Mouse (Mus musculus): Measurements from ENCODE around the gene Lman2.

The Lman2 gene

DNA sequence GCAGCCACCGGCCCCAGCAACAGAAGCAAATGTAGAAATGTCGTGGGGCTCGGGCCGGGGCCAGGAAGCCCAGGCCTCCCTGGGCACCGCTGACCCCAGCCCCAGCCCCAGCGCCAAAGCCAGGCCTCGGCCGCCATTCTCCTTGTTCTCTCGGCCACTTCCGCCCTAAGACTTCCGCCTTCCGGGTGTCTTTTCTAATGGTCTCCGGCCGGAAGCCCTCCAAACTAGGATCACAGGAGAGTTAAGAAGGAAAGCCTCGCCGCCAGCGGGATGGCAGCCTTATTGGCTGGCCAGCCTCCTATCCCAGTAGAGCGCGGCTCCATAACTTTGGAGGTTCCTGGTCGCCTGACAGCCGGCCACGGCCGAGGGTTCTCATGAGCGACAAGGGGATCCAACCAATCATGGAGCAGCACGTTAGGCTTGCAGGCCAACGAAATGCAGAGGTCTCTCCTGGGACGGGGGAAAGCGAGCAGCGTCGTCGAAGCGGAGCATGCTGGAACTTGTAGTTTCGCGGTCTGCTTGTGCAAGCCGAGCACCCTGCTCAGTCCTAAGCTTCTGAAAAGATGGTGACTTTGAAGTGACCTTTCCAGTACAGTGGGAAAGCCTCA lies at the start of gene Lman2:
TSS of gene Lman2 (minus strand) at position 331 of the 608 bp plus-strand sequence.
- DNase-seq (ENCODE audit: low spot score in 2 of 2) = peak; percentile 95 to 98

DNA sequence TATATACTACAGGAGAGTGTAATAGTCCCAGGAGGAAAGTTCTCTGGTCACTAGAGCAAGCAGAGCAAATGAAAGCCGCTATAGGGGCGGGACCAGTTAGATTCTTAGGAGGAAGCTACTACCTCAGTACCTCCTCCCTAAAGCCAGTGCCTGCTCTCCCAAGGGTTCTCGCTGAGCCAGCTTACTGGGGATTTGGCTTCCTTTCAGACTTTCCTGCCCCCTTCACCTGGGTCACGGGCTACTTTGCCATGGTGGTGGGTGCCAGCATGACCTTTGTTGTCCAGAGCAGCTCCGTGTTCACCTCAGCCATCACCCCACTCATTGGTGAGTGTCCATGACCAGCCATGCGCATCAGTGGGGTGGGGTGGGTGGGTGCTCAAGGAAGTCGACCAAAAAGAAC lies 49.2 kb upstream of the Lman2 start:
- DNase-seq (ENCODE audit: low spot score in 2 of 2) = no peak

DNA sequence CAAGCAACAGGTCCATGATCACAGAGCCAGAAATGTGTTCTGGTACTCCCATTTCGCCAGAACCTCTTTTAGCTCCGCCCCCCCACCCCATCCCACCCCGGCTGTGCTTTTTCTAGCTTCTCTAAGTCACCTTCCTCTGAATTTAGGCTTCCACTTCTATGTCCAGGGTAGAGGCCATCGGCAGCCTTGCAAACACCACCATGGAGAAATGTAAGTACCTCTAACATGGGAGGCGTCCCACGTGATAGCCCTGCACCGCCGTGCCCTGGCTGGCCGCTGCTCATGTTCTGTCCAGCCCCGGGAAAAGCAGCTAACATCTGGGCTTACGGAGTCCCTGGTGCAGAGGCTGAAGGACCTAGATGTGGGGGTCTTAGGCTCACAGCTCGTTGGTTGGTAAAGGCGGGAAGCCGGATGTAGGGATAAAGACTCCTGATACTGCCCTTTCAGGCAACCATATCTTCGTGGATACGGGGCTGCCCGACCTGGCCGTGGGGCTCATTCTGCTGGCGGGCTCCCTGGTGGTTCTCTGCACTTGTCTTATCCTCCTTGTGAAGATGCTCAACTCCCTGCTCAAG lies 46.0 kb upstream of the Lman2 start:
- DNase-seq (ENCODE audit: low spot score in 2 of 2) = no peak

DNA sequence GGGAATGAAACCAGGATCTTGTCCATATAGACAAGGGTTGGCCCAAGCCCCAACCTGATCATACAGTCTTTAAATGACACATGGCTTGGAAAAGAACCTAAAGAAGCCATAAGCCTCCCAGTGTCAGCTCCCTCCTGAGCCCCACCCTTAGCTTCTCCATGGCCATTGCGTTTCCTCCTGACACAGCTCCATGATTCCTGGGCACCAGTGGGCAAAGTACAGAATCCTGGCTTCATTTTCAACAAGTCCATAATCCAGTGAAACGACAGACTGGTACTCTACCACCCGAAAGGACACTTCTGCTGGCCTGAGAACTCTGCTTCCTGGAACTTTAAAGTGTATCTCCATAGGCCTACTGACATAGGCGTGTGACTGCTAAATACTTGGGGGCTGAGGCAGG lies 44.8 kb upstream of the Lman2 start:
- no peak for DNase-seq (ENCODE audit: low spot score in 2 of 2)

- DNase-seq (ENCODE audit: low spot score in 2 of 2) = no peak
Observed at GRCm38 (mm10) chr13:55405783-55406390, 43.3 kb upstream of the Lman2 start.

DNA sequence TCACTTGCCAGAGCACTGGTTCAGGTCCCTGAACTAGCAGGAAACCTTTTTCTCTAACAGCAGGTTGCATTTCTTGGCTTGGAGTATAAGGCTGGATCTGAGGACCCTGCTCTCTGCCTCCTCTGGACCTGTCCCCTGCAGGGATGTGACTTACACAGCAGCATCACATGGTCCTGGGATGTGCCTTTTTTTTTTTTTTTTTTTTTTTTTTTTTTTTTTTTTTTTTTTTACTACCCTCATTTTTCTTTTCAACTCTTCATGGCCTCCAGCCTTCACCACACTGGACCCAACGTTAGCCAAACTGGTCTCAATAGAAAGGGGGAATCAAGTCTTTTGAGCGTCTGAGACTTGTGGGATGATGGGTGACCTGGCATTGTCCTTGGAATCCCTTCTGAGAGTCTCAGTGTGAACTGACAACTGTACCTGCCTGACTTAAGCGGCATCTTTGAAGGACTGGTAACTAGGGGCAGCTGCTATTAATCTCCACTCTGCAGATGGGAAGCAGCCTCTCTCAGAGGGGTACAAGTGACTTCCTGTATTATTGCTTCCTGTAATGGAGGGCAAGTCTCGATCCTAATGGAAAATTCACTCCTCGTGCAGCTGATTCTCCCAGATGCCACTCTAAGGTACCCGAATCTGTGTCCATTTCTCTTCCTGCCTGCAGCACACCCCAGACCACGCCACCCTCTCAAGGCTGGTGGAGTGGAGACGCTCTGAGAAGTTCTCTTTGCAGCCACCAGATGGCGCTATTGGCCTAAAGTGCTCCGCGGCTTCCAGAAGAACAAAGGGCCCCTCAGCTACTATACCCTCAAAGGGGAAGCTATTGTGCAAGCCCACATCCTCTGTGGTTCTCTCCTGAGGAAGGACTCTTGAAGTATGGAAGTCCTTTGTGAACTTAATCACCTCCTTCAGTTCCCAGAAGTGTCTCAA lies 42.5 kb upstream of the Lman2 start:
- peak; percentile 63 to 81 for DNase-seq (ENCODE audit: low spot score in 2 of 2)

GRCm38 (mm10) chr13:55403935-55404852 lies 41.6 kb upstream of the Lman2 start:
- no peak for DNase-seq (ENCODE audit: low spot score in 2 of 2)

DNA sequence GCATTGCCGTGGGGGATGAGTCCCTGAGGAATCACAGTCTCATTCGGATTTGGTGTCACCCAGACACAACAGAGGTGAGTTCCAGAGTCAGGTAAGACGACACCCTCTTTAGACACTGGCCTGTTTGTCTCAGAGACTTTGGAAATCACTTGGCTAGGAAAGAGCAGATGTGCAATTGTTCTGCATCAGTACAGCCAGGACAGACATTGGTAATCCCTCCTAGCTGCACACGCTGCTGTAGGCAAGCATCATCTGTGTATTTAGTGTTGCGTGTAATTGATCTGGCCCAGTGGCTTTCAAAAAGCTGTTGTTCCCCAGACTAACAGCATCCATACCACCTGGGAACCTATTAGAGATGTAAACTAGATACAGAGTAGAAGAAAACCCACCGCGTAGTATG lies 40.7 kb upstream of the Lman2 start:
- DNase-seq (ENCODE audit: low spot score in 2 of 2) = no peak

DNA sequence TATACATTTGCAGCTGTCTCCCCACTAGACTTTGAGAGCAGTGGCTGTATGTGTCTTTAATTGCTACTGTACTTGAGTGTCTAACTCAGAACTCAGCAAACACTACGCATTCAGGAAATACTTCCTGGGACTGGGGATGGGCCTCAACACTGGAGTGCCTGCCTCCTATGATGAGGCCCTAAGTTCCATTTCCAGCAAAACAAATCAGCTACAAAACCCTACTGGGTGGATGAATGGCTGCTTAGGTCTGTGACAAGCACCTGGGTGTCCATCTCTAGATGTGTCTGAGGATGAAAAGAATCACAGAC lies 37.4 kb upstream of the Lman2 start:
- DNase-seq (ENCODE audit: low spot score in 2 of 2) = no peak

DNA sequence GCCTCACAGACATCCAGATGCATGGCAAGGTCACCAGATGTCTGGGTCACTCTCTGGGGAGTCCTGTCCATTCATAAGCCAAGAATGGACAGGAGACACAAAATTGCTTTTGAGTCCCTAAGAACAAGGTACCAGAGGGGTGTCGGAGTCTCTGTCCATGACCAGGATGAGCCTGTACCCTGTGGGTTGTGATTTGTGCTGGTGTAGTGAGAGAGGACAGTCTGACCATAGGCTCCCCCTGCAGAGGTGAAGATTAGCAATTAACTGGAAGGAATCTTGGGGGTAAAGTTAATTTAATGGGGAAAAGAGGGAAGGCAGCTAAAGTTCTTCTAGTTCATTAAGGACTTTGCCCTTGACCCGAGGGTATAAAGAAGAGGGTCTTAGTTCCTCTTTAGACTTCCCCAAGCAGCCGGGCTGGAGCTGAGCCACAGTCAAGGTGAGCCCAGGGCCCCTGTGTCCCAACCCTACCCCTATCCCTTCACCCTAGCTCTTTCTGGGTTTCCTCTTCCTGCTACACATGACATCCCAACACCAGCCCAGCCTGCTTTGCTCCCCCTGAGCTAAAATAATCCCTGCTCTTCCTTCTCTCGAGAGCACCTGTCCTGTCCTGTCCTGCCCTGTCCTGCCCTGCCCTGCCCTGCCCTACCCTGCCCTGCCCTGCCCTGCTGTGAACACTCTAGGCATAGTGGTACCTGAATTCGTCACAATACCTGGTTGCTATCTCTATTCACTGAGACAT lies 36.9 kb upstream of the Lman2 start:
- no peak for DNase-seq (ENCODE audit: low spot score in 2 of 2)

DNA sequence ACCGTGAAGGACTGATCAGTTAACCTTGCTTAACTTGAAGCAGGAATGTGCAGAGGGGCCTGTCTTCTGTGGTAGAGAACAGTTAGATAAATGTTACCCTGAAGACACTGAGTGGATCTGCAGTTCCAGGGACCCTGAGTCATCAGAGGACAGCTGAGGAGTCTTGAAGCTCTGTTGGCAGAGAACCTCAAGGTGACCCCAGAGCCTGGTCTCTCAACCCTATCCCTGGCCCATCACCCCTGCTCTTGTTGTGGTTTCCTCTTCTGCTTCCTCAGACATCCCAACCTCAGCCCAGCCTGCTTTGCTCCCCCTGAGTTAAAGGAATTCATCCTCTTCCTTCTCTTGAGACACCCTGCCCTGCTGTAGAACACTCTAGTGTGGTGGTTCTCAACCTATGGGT lies 35.5 kb upstream of the Lman2 start, which contains the start of gene Slc34a1:
TSS of gene Slc34a1 (plus strand) at position 100 of the 400 bp plus-strand sequence.
- DNase-seq (ENCODE audit: low spot score in 2 of 2) = no peak

DNA sequence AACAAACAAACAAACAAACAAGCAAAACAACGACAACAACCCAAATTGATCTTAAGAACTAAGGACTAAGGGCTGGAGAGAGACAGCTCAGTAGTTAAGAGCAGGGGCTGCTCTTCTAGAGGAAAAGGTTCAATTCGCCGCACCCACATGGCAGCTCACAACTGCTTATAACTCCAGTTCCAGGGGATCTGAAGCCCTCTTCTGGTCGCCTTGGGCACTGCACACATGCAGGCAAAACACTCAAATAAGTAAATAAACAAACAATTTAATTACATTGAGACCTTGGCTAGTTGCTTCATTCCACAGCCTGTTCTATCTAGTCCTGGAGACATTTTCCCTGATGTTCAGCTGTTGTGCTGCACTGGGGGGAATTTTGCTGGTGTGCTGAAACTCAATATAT lies 30.4 kb upstream of the Lman2 start:
- no peak for DNase-seq (ENCODE audit: low spot score in 2 of 2)

DNA sequence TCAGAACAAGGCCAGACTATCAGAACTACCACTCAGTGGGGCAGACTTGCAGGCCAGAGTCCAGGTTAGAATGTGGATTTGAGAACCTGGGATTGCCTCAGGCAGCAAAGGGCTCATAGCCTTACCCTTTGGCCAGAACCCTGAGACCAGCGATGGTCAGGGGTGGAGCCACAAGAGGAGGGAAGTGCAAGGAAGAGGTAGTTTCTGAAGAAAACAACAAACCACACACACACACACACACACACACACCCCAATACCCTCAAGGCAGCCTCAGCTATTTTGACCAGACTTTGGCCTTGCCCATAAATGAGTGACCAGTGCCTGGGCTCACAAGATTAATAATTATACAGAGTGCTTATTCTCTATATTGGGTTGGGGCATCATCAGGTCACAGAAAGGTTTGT lies 29.0 kb upstream of the Lman2 start:
- DNase-seq (ENCODE audit: low spot score in 2 of 2) = no peak

DNA sequence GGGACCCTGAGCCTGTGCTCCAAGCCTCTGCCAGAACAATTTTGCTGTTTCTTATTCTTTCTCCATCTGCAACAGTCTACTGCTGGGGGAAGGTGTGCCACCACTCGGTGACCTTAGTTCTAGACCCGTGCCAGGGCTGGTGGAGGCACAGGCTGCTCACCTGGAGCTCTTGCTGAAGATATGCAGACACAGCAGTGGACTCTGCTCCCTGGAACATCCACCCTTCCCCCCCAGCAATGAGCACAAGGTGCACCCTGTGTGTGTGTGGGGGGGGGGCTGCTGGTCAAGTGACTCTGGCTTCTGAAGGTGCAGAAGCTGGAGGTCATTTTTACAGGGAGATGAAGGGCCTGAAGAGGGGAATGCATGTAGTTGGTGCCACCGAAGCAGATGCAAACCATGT lies 28.1 kb upstream of the Lman2 start:
- DNase-seq (ENCODE audit: low spot score in 2 of 2) = no peak

DNA sequence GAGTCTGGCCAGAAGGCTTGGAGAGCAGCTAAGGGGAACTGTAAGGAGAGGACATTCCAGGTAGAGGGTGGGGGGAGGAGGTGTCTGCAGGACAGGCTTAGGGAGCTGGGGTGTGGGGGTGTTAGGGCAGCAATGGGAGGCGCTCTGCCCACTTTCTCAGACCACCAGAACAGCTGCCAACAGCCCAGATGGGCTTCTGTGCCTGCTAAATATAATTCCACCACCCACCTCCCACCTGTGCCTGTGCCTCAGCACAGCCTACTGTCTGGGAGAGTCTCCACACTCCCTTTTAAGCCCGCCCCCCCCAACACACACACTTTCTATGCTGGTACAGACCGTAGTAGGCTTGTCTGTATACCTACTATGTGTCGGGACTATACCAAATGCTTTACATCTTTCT lies 19.2 kb upstream of the Lman2 start:
- no peak for DNase-seq (ENCODE audit: low spot score in 2 of 2)

DNA sequence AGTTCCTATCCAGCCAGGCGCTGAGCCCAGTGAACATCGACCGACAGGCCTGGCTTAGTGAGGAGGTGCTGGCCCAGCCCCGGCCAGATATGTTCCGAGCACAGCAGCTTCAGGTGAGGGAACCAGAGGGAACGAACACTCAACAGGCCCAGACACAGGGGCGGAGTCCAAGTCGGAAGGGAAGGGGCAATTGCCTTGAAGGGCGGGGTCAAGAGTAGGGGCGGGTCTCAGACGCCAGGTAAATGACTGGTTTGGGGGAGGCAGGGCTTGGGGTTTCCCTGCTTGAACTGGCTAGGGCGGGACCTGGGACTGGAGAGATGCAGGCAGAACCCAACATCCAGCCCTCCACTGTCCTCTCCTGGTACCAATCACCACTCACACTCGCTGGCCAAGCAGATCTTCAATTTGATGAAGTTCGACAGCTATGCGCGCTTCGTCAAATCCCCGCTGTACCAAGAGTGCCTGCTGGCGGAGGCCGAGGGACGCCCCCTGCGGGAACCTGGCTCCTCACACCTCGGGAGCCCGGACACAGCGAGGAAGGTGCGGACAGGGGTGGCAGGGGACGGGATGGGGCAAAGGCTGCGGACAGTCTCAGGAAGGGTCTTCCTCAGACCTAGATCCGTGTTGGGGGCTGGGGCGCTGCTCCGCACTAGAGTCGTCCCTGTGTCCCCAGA lies 16.5 kb upstream of the Lman2 start:
- no peak for DNase-seq (ENCODE audit: low spot score in 2 of 2)

- no peak for DNase-seq (ENCODE audit: low spot score in 2 of 2)
Observed at GRCm38 (mm10) chr13:55375877-55376276, 13.3 kb upstream of the Lman2 start.

DNA sequence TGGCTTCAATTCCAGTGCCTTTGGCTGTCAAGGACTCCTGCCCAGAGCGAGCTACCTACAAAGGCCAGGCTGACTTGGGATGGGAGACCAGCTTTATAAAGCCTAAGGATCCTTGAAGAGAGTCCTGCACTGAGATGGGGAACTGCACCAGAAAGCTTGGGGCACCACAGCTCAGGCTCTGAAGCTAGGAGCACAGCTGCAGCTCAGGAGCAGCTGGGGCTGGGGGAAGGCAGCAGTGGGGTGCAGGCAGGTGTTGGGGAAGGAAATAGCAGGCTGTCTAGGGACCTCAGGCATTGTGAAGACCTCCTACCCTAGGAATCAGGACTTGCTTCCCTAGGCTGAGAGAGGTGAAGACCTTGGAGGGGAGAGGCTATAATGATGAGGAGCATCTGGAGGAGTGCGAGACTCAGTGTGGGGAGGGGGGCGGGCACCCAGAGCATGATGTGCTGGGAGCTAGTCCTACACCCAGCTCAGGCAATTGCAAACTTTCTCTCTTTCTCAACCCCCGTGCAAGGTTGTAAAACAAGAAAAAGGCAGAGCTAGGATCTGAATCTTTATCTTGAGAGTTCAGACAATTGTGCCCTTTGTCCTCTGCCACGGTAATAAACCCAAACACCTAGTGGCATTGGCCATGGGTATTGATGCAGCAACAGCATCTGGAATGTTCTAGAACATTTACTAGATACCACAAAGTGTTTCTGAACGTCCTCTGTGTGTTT lies 11.8 kb upstream of the Lman2 start:
- DNase-seq (ENCODE audit: low spot score in 2 of 2) = no peak

- no peak for DNase-seq (ENCODE audit: low spot score in 2 of 2)
Observed at GRCm38 (mm10) chr13:55371740-55372139, 9.2 kb upstream of the Lman2 start.
